Mouse (Mus musculus) layer of hippocampus, adult 2 months (tissue): ENCODE measurements at regions not wholly inside any gene's neighbourhood (a gene's known extent, or its start where the extent isn't known, plus 50 kb on each side); places are given as distances from the start of the nearest gene placed in this dataset.

Source experiments
- DNase-seq, 2 experiments: peaks; one replicate each; pipeline ENCODE4 v3.0.0; 2022; ENCODE audit warnings: low spot score in 2 of 2
- H3K27ac ChIP-seq: fragments of 200-600 bp; 2 replicates; pipeline ENCODE4 v1.8.1; 2022
- H3K4me3 ChIP-seq: fragments of 200-600 bp; 2 replicates; pipeline ENCODE4 v1.8.1; 2022; ENCODE audit warnings: mild to moderate bottlenecking
- CTCF ChIP-seq: fragments of 200-600 bp; conservative IDR thresholded peaks from 2 replicates; pipeline ENCODE4 v1.8.1; 2022; ENCODE audit warnings: antibody characterized with exemption, mild to moderate bottlenecking, moderate library complexity

GRCm38 (mm10) chr8:76620853-76621252 lies 278.4 kb upstream of the Nr3c2 start:
- H3K27ac ChIP-seq = peak overlapping the region; percentile 49; the same call in 1 of the 2 replicates
- no peak overlapping the region for H3K4me3 ChIP-seq
- no peak for TF ChIP-seq CTCF
- no peak for DNase-seq

- Histone ChIP-seq H3K4me3 (no peak overlapping the region), H3K27ac (peak overlapping the region; percentile 83)
- DNase-seq = peak; percentile 35 to 65
- TF ChIP-seq CTCF = no peak
These were observed 266.2 kb upstream of the Nr3c2 start for GRCm38 (mm10) chr8:76633086-76633485.
